ENCODE assay signal across 9 mouse cellular contexts in genomic region chr4:57091363-57091762, GRCm38 (mm10). TPM values are rescaled to one million over a fixed set of nuclear protein-coding genes. Genes with fewer than 3 reads are reported as not detected.
A peak's percentile ranks its signal among the peaks of the same experiment; 100 is the strongest.
DNase-seq lines count a peak whose midpoint lies in the region; ATAC-seq and TF ChIP-seq lines count a peak whose summit lies in the region.
"Had no signal": no experiment of that assay in that cellular context is flagged by ENCODE, and none has a peak within 500 bp of the region (broad histone marks: within the 10 kb centered on the region; RNA-seq: fewer than 3 reads in every experiment).

No protein-coding gene starts in this region.

- ATAC-seq in lung, postnatal 0 days = peak; percentile 53; the same call in 1 of the 2 replicates

- no peak overlapping the region for H3K4me2 ChIP-seq in lung, postnatal 0 days (replicated peaks; ENCODE audit: low read depth, low read length)
- H3K4me2 ChIP-seq: heart, embryonic 15.5 days had no signal

- H3K4me3 ChIP-seq in lung, postnatal 0 days (ENCODE audit: low read depth, low read length) = no peak overlapping the region
- H3K4me3 ChIP-seq in lung, adult 2 months (replicated peaks; ENCODE audit: extremely low read depth, low read depth, low read length) = no peak overlapping the region
- H3K4me3 ChIP-seq: heart, embryonic 15.5 days had no signal

- TF ChIP-seq POLR2A in lung, adult 2 months (IDR thresholded peaks at IDR 0.05; ENCODE audit: borderline replicate concordance, extremely low read depth, low read depth, low read length) = no peak

- no peaks in the 10 kb centered on the region for H3K9me3 ChIP-seq in lung, postnatal 0 days (ENCODE audit: low read length)
- H3K9me3 ChIP-seq: heart, embryonic 15.5 days had no signal

- H3K36me3 ChIP-seq in lung, postnatal 0 days (ENCODE audit: insufficient read depth, low read length) = no peaks in the 10 kb centered on the region
- H3K36me3 ChIP-seq: heart, embryonic 15.5 days had no signal

- H3K4me1 ChIP-seq in lung, postnatal 0 days (ENCODE audit: insufficient read depth, low read depth, low read length) = no peaks in the 10 kb centered on the region
- no peaks in the 10 kb centered on the region for H3K4me1 ChIP-seq in lung, adult 2 months (ENCODE audit: control insufficient read depth, insufficient read depth, low read length)
- H3K4me1 ChIP-seq: heart, embryonic 15.5 days had no signal

- no peak for DNase-seq in lung, postnatal 0 days (ENCODE audit: low spot score)
- no peak for DNase-seq in lung, adult 2 months
- peak; percentile 69 for DNase-seq in embryo, embryonic 10.5 days (ENCODE audit: low spot score)
- peak; percentile 73 for DNase-seq in lung, postnatal 36 days
- DNase-seq in spleen, postnatal 14 days (ENCODE audit: low spot score in 2 of 2) = peak; percentile 29 to 51
- no peak for DNase-seq in gastrocnemius, postnatal 25 days
- no peak for DNase-seq in adrenal gland, adult (ENCODE audit: inconsistent age in 2 of 2, low spot score in 1 of 2)
- no peak for DNase-seq in ovary, postnatal 36 days (ENCODE audit: low spot score)

- H3K27ac ChIP-seq in lung, postnatal 0 days (ENCODE audit: low read length) = no peak overlapping the region
- H3K27ac ChIP-seq: heart, embryonic 15.5 days had no signal

- 63% methylated on average over 12 of the region's 12 CpGs for WGBS in lung, postnatal 0 days
- 60% methylated on average over 12 of the region's 12 CpGs for WGBS in lung, adult 2 months

- H3K27me3 ChIP-seq in lung, postnatal 0 days (replicated peaks; ENCODE audit: insufficient read depth, low read length) = no peaks in the 10 kb centered on the region

- TF ChIP-seq EP300 in lung, postnatal 0 days (IDR thresholded peaks at IDR 0.05) = no peak

- no peak overlapping the region for H3K9ac ChIP-seq in lung, postnatal 0 days (replicated peaks; ENCODE audit: low read depth)
- H3K9ac ChIP-seq: heart, embryonic 15.5 days had no signal

- TF ChIP-seq CTCF in lung, postnatal 0 days (IDR thresholded peaks at IDR 0.05) = no peak
- no peak for TF ChIP-seq CTCF in lung, adult 2 months (IDR thresholded peaks at IDR 0.05; ENCODE audit: insufficient read depth, low read length)

RNA-seq across cellular contexts. Expression of gene Epb41l4b, which starts 51.9 kb away (rescaled TPM):
- 10.3 and 10.6 TPM in 2 replicates for polyA plus RNA-seq in lung, postnatal 0 days (2015; fragmentation: Nextera tagmentation; extraction: Ambion mirVana)
- 23.8 and 28.9 TPM in 2 replicates for polyA plus RNA-seq in lung, adult 2 months (2012; rRNA removed)
- 1 to 10 TPM; 2.4 to 2.5 TPM for total RNA-seq in gastrocnemius, postnatal 25 days (2021)

Comparison
In these comparisons a context has a peak if more than half of its experiments do, and no peak if none do; other contexts are left out.
1. DNase-seq: peak in embryo, embryonic 10.5 days (single experiment), lung, postnatal 36 days (single experiment) and spleen, postnatal 14 days (2 of 2); none in lung, postnatal 0 days (single experiment), lung, adult 2 months (single experiment), gastrocnemius, postnatal 25 days (single experiment), adrenal gland, adult (0 of 2) and ovary, postnatal 36 days (single experiment).